Mouse (Mus musculus): ENCODE data around the gene Ccdc57.

DNA sequence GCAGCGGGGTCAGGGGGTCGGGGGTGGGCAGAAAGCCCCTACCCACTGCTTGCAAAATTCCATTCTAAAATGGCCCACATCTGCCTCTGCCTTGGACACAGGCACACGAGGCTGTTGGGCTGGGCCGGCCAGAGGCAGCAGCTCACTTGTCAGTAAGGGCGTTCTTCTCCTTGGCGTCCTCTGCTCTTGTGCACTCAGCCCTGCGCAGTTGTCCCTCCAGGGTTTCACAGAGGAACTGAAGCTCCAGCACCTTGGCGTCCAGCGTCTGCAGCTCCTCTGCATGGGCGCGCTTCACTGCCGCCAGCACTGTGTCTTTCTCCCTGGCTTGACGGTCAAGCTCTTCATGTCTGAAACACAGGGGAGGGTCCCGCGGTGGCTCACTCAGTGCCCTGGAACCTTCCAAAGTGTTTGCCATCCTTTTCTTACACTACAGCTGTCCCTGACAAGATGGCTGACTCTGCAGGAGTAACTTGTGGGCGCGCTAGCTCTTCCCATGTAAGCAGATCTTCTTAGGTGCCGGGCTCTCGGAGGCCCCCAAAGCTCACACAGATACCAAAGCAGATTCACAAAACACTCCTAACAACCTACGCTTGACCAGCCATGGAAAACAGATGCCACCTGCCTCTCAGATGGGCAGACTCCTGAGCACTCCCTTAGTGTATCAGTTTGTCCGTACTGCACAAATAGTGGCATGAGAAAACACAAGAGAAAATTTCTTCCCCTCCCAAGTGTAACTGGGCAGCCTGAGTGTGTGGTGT is 30.8 kb downstream of the Ccdc57 start:
- TF ChIP-seq POLR2A (IDR thresholded peaks at IDR 0.05; ENCODE audit: low read depth, low read length) (no peak), CTCF (conservative IDR thresholded peaks at IDR 0.05; ENCODE audit: insufficient read depth, insufficient read length, low read depth, low read length) (no peak)

All from kidney, adult 2 months (tissue).